Mouse (Mus musculus) urinary bladder, postnatal 14 days (tissue): ENCODE measurements around the gene Zfp541.

Experiments
- DNase-seq: peaks from one replicate; pipeline ENCODE4 v3.0.0; 2021; ENCODE audit warnings: low spot score

Zfp541 gene

DNA sequence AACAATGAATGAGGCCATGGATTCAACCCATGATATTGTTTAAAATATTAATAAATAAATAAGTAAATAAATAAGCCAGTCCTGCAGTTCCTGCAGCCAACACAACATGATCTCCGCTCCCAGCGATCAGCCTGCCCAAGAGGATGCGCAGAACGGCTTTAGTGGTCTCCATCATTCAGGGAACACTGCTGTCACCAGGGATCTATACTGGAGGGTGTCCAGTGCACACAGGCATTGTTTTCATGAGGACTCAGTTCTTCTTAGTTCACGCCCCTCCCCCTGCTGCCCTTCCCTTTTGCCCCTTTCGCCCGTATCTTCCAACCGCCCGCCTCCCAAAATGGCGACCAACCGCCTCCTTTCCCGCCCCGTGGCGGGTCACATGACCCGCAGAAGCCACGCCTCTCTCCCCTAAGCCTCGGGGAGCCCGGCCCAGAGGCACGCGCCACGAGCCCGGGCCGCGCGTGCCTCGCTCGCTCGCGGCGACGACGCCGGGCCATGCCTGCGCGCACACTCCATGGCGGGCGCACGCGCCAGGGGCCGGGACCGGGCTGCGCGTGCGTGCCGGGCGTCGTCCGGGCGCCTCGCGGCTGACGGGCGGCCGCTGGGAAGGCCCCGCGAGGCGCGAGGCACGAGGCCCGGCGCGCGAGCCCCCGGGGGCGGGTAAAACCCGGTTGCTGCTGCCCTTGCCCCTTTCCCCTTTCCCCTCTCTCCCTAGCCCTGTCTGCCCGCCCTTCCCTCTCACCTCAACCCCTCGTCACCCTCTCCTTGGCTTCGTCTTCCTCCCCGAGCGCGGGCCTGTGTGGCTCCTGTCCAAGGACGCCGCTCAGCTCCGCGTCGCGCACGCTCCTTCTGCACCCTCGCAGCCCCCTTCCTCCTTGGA lies at the start of gene Zfp541:
Gene Zfp541 (plus strand): TSS at position 596 of the 880 bp plus-strand sequence.
- no peak for DNase-seq

DNA sequence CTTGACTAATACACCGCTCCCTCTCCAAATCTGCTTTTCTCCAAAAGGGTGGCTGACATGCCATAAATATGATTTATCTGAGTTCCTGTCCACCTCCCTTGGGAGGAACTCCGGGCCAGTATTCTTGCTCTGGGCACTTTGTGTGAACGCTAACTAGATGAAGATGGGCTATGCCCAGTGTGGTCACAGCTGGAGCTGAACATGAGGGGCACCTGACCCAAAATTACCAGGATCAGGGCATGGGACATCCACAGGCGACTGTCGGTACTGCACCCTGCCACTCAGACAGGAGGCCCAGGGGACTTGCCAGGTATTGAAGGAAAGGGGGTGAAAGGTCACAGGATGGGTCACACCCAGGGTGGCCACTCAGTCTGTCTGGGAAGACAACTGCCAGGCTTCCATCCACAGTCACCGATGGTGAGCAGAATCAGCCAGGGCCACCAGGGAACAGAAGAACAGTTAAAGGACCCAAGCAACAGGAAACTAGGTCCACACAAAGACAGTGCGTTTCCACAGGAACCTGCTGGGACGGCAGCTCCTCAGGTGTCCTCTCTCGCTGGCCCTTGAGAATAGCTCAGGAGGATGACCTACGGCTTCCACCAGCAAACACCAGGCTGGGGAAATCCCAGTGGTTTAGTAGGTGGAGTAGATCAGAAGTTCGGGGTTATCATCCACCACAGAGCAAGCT lies 48.9 kb upstream of the Zfp541 start:
- no peak for DNase-seq

DNA sequence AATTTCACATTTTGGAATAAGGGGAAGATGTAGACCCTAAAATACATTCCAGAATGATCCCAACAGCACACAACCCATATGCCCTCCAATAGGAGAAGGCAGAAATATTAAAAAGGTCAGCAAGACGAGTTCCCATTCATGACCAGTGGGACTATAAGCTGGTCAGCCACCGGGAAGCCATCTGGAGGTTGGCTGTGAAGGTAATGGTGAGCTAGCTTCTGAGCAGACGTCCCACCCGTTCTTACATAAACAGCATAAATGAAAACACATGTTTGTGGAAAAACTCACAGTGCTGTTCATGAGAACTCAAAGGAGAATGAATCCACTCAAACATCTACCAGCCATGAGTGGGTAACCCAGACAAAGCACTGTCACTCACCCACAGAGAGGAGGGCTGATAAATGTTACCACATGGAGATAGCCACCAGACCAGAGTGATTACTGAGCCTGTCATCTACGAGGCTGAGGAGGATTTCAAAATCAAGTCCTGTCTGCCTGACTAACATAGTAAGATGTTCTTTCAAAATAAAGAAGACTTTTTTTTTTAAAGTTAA lies 47.8 kb upstream of the Zfp541 start:
- DNase-seq: no peak

DNA sequence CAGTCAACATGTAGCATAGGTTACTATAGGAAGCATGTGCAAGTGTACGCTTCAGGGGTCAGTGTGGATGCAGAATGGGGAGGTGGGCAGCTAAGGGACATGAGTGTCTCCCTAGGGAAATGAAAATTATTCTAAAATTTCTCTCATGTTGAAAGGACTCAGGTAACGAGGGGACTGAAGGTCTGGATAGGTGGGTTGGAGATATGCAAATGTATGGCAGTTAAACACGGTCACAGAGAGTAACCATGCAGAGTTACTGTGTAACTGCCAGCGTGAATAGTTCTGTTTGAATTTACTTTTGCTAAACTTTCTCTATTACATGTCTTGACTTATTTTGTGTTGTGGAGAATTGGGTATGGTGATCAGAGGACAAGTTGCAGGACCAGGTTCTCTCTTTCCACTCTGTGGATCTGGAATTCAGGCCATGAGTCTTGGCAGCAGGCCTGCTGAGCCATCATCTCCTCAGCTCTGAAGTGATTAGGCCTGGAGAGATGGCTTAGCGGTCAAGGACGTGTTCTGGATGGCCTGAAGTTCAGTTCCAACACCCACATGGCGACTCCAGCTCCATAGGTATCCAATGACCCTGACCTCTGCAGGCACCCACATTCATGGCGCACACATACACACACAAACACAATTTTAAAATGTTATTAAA lies 47.0 kb upstream of the Zfp541 start:
- DNase-seq: no peak

DNA sequence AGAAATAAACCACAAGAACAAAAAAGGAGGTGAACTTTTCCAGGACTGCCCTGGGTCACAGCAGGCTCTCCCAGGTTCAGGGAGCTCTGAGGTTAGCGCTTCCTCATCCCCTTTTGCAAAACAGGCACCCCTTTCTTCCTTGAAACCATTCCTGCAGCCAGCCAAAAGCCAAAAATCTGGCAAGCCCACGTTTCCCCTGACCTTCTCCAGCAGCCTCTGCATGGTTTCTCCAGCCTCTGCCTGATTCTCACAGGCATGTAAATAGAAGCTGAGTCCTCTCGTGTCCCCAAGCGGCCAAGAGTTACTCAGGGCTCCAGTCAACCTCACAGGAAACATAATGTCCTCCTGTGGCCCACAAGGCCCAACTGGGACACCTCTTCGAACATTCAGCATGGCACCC lies 46.2 kb upstream of the Zfp541 start:
- no peak for DNase-seq

DNA sequence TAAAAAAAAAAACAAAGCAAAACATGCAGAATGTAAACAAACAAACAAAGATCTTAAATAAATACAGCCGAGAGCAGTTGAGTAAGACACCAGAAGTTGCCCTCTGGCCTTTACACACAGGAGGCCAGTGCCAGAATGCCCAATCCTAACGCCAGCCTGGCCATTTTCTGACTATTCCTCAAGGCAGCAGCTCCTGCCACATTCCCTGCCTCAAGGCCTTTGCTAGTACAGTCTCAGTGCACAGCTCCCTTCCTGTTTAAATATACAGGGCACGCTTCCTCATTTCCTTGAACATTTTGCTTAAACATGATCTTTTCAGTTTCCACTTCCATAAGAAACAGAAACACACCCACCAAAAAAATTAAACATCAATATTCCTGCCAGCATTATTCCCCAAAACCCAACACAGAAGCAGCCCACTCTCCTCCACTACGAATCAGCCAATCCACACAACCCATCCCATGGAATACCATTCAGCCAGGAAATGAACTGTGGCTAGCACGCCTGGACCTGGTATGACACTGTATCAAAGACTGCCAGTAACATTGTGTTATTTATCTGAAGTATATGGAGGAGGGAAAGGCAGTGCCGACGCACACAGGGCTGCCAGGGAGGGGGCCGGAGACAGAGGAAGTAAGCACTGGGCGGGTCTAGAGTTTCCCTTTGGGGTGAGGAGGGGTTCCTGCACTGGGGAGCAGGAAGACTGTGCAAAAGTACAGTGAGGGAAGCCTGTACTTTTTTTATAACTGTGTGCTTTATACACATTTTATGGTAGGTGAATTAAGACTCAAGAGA lies 43.4 kb upstream of the Zfp541 start:
- DNase-seq: peak; percentile 27

DNA sequence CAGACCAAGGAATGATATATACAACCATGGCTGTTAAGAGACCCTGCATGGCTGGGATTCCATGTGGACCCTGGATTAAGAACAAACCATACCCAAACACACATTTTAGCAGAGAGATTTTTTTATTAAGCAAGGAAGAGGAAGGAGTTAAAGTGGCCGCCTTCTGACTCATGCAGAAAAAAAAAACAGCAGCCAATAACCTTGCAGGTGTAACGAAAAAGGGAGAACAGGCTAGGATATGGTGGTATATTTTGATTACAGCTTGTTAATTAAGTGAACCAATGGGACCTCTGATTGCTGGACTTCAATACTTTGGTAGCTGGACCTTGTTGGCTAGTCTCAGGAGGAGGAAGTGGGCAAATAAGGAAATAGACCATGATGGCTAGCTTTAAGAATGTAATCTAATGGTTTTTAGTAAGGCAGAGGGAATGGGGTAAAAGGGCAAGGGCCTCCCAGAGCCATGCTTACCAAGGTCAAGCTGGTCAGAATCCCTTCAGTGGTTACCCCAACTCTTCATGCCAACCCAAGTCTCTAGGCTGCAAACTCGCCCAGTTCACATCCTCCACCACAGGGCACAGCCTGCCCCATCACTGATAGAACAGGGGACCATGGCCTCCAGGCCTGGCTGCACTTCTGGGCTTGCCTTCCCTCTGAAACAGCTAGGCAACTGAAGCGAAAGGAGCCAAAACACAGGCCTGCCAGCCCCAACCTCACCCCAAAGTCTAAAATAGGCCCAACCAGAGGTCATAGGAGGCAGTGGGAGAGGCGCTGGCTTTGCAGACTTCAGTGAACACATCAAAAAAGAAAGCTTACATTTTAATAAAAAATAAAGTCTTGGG lies 42.1 kb upstream of the Zfp541 start:
- no peak for DNase-seq

DNA sequence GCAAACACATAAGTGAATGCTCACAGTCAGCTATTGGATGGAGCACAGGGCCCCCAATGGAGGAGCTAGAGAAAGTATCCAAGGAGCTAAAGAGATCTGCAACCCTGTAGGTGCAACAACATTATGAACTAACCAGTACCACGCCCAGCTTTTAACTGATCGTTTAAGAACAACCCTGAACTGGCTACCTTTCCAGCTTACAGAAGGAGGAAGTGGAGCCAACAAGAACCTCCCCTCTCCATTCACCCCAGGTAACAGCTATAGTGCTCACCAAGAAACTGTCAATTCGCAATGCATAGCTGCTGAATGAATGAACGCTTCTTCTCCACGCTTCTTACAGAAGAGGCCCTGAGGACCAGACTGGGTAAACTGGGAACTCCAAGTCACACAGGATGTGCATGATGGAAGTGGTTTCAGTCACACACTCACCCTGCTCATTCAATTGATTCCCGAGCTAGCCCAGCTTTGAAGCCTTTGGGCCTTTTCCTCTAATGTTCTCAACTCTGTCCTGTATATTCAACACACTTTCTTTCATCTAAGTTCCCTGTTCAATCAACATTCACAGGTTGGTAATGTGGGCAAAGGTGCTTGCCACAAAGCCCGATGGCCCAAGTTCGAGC lies 36.9 kb upstream of the Zfp541 start:
- no peak for DNase-seq

DNA sequence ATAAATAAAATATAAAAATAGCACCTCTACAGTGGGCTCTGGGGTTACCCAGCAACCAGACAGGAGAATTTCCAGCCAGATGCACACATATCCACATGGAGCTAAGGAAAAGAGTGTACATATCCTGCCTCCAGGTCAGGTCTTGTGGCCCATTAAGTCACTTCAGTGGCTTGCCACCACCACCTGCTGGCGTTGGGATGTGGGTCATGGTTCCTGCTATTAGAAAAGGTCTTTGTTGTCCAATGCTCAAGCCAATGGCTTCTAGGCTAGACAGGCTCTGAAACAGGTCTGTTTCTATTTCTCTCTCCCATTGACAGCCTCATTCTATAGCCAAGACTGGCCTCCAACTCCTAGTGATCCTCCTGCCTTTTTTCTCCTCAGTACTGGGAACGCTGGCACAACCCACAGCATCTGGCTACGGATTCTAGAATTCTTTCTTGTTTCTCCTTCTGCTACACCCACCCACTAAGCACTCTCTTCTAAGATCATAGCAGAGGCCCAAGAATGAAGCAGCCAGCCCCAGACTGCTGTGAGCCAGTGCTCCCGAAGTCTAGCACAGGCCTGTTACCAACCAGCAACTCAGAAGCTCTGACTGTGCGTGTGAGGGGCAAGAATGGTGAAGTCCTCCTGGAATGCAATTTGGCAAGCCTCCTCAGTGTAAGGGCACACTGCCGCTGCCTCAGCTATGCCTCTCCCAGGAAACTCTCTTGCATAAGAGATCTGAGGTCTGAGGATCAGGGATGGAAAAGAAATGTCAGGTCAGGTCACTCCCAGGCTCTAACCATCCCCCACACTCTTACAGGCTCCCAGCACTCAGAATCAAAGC lies 33.3 kb upstream of the Zfp541 start:
- DNase-seq: peak; percentile 35

DNA sequence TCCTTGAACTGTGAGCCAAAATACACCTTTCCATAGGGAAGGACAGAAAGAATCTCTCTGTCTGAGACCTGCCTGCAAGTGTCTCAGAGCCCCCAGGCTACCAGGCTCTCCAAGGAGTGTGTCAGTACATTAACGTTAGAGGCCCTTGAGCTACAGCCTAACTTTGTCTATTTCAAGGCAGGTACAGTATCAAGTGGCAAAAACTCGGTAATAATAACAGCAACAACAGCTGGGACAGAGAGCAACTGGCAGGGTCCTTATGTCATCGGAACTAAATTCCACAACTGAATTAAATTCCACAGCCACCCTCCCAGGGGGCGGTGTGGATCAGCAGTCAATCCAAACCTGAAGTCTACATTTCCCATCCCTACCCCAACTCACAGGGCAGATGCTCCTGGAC lies 30.5 kb upstream of the Zfp541 start:
- no peak for DNase-seq

DNA sequence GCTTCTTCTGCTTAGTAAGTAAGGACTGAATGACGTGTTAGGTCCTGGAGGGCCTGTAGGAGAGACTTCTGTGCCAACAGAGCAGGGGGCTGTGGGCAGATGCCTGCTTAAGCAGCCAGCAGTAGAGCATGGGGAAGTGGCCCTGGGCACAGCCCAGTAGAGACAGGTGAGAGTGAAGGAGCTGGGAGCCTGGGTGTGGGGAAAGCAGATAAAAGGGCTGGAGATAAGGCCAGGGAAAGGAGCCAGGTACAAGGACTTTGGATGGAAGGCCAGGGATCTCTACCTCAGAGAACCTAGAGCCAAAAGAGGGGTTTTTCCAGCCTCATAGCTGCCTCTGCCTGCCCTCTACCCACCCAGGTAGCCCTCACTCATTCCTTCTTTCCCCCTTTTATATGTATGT lies 28.6 kb upstream of the Zfp541 start:
- DNase-seq: no peak

DNA sequence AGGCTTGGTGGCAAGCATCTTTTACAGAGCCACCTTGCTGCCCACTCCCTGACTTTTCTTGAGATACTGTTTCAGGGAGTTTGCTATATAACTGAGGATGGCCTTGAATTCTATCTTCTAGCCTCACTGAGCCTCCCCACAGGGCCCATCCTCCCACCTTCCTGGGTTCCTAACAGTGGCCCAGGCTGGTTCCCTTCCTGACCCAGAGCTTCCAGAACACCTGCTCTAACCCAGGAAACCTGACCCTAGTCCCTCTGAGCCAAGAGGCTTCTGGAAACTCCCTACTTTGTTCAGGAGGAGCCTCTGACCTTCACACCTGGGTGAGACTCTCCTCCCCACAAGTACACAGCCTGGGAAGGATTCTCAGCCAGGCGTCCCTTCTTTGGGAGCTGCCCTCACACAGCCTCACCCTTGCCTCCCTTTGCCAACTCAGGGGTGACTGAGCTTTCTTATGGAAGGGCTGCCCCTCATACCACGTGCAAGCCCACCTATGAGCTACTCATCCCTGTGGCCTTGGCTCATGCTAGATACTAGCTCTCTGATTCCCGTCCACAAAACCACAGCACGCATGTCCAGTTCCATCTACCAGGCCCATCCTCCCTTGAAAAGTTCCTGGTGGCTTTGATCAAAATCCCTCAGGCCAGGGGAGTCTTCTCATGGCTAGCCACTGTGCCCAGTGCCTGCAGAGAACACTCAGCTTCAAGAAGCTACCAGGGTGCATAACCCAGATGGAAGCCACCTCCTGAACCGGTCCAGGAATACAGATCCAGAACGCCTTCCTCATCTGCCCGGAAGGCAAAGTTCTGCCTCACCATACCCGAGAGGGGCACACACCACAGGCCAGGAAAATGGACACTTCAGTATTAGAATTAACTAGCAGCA lies 27.8 kb upstream of the Zfp541 start:
- no peak for DNase-seq

DNA sequence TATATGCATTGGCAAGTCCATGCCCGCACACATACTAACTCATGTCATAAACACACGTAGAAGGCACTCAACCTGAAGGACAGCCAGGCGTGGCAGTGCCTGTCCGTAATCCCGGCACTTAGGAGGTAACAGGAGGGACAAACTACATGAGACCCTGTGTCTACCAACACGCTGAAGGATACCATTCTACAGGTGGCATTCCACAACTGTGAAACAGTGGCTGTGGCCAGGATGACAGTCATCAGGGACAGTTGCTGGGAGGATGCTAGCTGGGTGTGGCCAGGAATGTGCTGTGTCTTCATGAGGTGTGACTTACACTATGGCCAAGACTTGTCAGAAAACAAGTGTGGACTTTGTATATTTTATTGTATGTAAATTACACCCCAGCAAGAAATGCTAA lies 24.6 kb upstream of the Zfp541 start:
- DNase-seq: no peak

DNA sequence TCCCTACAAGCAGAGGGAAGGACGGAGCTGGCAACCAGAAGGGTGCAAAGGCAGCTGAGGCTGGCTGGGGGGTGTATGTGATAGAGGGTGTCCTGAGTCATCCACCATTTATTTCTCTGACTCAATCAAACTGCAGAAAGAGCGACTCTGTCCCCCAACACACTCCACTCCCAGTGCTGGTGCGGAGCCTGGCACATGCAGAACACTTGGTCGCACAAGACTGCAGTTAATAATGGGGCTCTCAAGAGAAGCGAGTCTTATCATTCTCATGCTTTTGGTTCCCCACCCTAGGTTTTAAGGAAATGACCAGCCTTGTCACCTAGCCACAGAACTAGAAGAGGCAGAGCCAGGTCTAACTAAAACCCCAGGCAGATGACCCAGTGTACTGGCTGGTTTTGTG lies 22.3 kb upstream of the Zfp541 start:
- no peak for DNase-seq

DNA sequence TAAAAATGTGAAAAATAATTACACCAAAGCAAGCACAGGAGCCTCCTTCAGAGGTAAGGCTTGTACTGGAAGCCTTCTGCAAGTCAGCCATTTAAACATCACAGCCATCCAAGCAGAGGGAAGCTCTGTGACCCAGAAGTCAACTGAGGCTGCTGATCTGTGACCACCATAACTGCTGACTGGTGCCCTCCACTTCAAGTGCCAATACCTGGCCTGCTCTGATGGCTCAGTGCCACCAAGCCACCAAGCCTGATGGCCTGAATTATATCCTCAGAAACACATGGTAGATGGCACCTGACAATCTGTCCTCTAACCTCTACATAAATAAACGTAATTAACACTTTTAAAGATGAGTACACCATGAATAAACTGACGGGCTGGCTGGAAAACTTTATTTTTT lies 20.4 kb upstream of the Zfp541 start:
- DNase-seq: no peak

DNA sequence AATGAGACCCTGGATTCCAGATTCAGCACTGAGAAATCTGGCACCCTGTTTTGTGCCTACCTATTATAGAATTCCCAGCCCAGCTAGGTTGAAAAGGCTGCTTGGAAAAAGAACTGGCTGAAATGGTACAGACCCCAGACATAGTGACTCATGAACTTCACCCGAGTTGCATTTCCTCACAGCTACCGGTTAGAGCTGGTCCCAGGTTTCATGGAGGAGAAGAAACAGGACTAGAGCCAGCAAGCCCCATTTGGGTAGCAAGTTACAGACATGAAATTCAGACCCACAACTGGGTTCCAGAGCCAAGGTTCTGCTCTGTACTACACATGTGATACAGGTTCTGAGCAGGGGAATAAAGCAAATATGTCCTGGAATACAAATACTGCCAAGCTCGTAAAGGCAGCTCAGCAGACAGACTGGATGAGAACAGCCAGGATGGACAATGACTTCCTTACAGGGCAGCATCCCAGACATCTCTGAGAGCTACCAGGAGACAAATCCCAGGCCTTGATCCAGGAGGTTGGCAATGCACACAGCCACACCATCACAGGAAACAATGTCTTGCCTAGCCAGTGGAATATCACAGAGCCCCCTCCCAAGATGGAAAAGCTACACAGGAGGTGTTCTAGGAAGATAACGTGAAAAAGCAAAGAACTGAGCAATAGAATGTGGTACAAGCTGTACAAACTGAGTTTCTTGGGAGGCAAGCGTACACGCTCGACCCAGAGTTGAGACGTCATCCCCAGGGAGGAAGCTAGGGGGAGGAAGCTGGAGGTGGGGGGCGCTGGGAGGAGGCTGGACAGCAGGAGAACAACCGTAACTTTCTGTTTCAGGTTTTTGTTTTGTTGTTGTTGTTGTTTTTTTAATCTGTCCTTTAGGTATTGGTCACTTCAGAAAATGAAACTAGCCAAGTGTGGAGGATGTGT lies 18.5 kb upstream of the Zfp541 start:
- no peak for DNase-seq

DNA sequence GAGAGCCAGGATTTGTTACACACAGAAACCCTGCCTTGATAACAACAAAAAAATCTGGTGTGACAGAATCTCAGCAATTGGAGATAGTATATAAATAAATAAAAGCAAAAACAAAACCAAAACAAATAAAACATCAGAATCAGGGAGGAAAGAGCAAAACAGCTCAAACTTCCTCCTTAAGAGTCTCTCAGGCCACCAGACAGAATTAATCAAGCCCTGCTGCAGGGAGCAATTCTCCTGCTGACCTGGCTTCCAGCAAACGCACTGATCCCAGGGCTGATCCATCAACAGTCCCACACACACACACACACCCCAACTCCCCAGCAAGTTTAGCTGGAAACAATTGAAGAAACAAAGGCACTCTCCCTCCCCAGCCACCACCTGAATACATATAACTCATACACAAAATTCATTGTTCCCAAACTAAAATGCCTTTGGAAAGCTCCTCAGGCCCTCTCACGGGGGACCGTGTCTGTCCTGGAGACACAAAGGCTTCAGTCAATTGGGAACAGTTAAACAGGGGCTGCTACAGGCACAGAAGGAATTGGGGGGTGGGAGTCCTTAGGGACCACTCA lies 17.7 kb upstream of the Zfp541 start:
- DNase-seq: no peak
